Mouse (Mus musculus) 3T3-L1 (cell line): ENCODE measurements at regions not wholly inside any gene's neighbourhood (a gene's known extent, or its start where the extent isn't known, plus 50 kb on each side); places are given as distances from the start of the nearest gene placed in this dataset.

Experiments
- DNase-seq: peaks from one replicate; pipeline ENCODE4 v3.0.0-alpha.2; 2015; ENCODE audit warnings: low read depth, low spot score

DNA sequence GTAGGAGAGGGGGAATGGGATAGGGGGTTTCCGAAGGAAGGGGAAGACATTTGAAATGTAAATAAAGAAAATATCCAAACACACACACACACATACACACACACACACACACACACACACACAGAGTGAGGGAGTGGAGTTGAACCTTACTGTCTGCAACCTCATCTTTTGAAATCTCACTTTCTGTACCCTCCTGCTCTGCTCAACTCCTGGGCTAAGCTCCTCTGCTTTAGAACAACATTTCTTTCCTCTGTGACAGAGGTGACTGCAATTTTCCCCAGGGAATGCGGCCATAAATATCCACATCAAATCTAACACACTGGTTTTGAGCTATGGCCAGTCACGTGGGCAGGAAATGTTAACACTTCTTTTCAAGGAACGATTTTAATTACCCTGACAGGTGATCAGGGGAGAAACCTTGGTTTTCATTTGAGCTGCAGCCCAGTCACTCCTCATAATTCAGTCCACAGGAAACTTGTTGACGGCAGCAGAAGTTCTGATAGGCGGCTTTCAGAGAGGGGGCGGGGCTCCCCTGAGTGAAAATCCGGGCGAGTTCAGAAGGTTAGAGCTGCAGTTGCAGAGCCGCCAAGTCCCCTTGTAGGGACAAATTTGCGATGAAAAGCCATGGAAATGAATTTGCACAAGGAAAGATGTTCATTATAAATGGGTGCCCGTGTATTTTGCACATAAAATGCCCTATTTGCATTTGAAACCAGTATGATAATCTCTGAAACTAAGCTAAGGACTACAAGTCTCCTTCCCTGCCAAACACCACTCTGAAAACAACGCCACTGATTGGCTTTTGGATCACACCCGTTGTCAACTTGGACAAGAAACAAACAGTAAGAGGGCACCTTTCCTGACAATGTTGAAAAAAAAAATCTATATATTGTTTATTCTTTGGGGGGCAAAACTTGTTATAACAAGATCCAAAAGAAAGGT is 63.0 kb upstream of the L3mbtl4 start:
- peak; percentile 16 for DNase-seq

DNA sequence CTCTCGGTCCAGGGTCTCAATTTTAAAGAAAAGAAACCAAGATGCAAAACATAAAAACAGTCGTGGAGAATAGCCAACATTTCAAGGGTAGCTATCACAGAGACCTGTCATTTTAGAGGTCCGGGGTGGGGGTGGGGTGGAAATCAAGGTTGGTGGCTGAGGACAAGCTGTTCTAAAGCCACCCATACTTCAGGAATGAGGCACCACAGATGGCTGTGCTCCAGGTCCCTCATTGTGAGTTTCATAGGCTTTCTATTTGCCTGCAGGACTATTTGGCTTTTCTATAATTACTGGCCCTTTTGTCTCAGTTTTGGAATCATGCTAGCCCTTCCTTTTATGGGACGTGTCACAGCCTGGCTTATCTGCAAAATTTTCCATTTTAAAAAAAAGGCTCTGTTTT is 55.4 kb upstream of the L3mbtl4 start:
- peak; percentile 9 for DNase-seq

- DNase-seq, result no peak
These were observed 50.4 kb upstream of the L3mbtl4 start for GRCm38 (mm10) chr17:68223170-68223569.
